Mouse (Mus musculus) CH12.LX (cell line): ENCODE measurements around the gene Baz1b.

Experiments used
- CTCF ChIP-seq, 2 experiments: IDR thresholded peaks in 1 of 2; conservative IDR thresholded peaks in 1 of 2; 2 replicates each; pipeline ENCODE4 v1.5.1; 2011 to 2012; ENCODE audit warnings: low read depth in 2 of 2, low read length in 2 of 2, improper control_type of control experiment in 1 of 2, inconsistent platforms in 1 of 2, mild to moderate bottlenecking in 1 of 2, moderate library complexity in 1 of 2
- ELF1 ChIP-seq: IDR thresholded peaks from 2 replicates; pipeline ENCODE4 v1.6.1; 2014; ENCODE audit warnings: low read depth, mild to moderate bottlenecking, inconsistent platforms, low read length, improper control_type of control experiment
- HCFC1 ChIP-seq: IDR thresholded peaks from 2 replicates; pipeline ENCODE4 v1.6.1; 2012; ENCODE audit warnings: low read depth, mild to moderate bottlenecking, inconsistent platforms, low read length, improper control_type of control experiment
- KAT2A ChIP-seq: IDR thresholded peaks from 2 replicates; pipeline ENCODE4 v1.6.1; 2012; ENCODE audit warnings: low read length, improper control_type of control experiment, inconsistent platforms; ENCODE audit not compliant: insufficient replicate concordance
- MAZ ChIP-seq: IDR thresholded peaks from 2 replicates; pipeline ENCODE4 v1.6.1; 2012; ENCODE audit warnings: low read depth, mild to moderate bottlenecking, inconsistent platforms, low read length, improper control_type of control experiment, moderate library complexity
- MYC ChIP-seq: IDR thresholded peaks from 2 replicates; pipeline ENCODE4 v1.6.1; 2011; ENCODE audit warnings: low read depth, mild to moderate bottlenecking, improper control_type of control experiment, low read length
- POLR2A ChIP-seq: IDR thresholded peaks from 2 replicates; pipeline ENCODE4 v1.6.1; 2011; ENCODE audit warnings: low read depth, mild to moderate bottlenecking, improper control_type of control experiment, low read length
- POLR2AphosphoS2 ChIP-seq: IDR thresholded peaks from 2 replicates; pipeline ENCODE4 v1.6.1; 2011; ENCODE audit warnings: low read depth, low read length, improper control_type of control experiment
- TBP ChIP-seq: conservative IDR thresholded peaks from 2 replicates; pipeline ENCODE4 v1.6.1; 2011; ENCODE audit warnings: low read depth, low read length, improper control_type of control experiment
- ZC3H11A ChIP-seq: IDR thresholded peaks from 2 replicates; pipeline ENCODE4 v1.6.1; 2012; ENCODE audit warnings: low read depth, mild to moderate bottlenecking, inconsistent platforms, low read length, improper control_type of control experiment

DNA sequence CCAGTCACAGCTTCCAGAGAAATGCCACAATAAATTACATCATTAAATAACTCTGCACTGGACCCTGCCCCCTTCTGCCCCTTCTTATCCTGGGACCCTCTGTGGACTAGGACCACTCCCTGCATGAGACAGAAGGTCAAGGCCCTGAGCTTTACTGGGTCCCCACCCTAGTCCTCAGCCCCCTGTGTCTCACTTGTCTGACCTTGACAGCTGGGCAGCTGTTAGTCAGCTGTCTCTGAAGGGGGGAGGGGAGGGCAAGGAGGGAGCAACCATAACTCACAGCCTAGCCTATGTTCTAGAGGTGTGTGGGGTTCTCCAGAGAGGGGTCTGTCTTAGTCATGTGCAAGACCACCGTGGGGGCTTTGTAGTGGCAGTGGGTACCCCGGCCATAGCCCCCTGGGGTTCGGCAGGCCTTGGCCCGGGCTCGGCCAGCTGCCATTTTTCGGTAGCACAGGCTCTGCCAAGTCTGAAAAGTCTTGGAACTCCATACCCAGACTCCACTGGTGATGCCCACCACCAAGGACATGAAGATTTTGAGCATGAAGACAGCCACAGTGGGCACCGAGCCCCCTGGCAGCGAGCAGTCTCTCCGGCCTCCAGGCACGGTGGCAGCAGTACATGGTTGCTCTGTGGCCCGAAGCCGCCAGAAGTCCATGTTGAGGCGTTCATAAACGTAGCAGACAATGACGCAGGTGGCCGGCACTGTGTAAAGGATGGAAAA, 62.1 kb downstream of the Baz1b start:
- TF ChIP-seq MYC (no peak), CTCF (conservative IDR thresholded peaks at IDR 0.05 in 1 of 2, IDR thresholded peaks at IDR 0.05 in 1 of 2; ENCODE audit: low read depth in 2 of 2, low read length in 2 of 2) (no peak), ZC3H11A (no peak), POLR2A (no peak), HCFC1 (no peak), POLR2AphosphoS2 (no peak), MAZ (no peak), KAT2A (no peak), ELF1 (no peak), TBP (no peak)
